Mouse (Mus musculus) kidney, postnatal 0 days (tissue): ENCODE results near the gene Slc5a5. TPM values are rescaled to one million over a fixed set of nuclear protein-coding genes. Genes with fewer than 3 reads are reported as not detected.

Experiments used
- ATAC-seq: fragments of 200-750 bp; cut with Nextera tagmentation; replicated peaks from 2 replicates; pipeline ENCODE4 v1.8.0; 2017; ENCODE audit warnings: low read depth, moderate number of reproducible peaks, moderate TSS enrichment, moderate library complexity; ENCODE audit not compliant: low FRiP score
- DNase-seq: peaks from one replicate; pipeline ENCODE4 v3.0.0-alpha.2; 2016; ENCODE audit warnings: low spot score
- H3K27ac ChIP-seq: fragments of 300-500 bp; sonication (generic); 2 replicates; pipeline ENCODE4 v1.5.1; 2014; ENCODE audit warnings: mild to moderate bottlenecking
- H3K27me3 ChIP-seq: fragments of 300-500 bp; sonication (generic); 2 replicates; pipeline ENCODE4 v1.6.1; 2014; ENCODE audit warnings: low read length, mixed read lengths; ENCODE audit not compliant: insufficient read depth
- H3K36me3 ChIP-seq: fragments of 300-500 bp; sonication (generic); 2 replicates; pipeline ENCODE4 v1.6.1; 2014; ENCODE audit warnings: low read length, mixed read lengths; ENCODE audit not compliant: insufficient read depth
- H3K4me1 ChIP-seq: fragments of 300-500 bp; sonication (generic); replicated peaks from 2 replicates; pipeline ENCODE4 v1.6.1; 2014; ENCODE audit warnings: antibody characterized with exemption, low read length, mixed read lengths; ENCODE audit not compliant: insufficient read depth
- H3K4me2 ChIP-seq: fragments of 300-500 bp; sonication (generic); 2 replicates; pipeline ENCODE4 v1.6.1; 2014; ENCODE audit warnings: mild to moderate bottlenecking, low read length, moderate library complexity, mixed read lengths
- H3K4me3 ChIP-seq: fragments of 300-500 bp; sonication (generic); replicated peaks from 2 replicates; pipeline ENCODE4 v1.5.1; 2014; ENCODE audit warnings: low read depth, low read length
- H3K9ac ChIP-seq: fragments of 300-500 bp; sonication (generic); 2 replicates; pipeline ENCODE4 v1.6.1; 2014; ENCODE audit warnings: low read depth, low read length
- H3K9me3 ChIP-seq: fragments of 300-500 bp; sonication (generic); replicated peaks from 2 replicates; pipeline ENCODE4 v1.6.1; 2016; ENCODE audit warnings: low read length, inconsistent platforms, mixed read lengths
- CTCF ChIP-seq: IDR thresholded peaks from 2 replicates; pipeline ENCODE4 v1.5.1; 2016; ENCODE audit warnings: antibody characterized with exemption, low read depth, mild to moderate bottlenecking, moderate library complexity
- WGBS: fragments of 180-500 bp; shearing (Covaris S2); extraction: QIAGEN DNeasy Blood & Tissue Kit; methylation state at CpG from one replicate; pipeline ENCODE4 v1.1.7; 2014; 5-methylcytosine and 5-hydroxymethylcytosine counted together
- polyA plus RNA-seq: library from polyadenylated mRNA; unstranded; fragments of >200 nt; fragmentation: Nextera tagmentation; extraction: Ambion mirVana; gene quantifications from 2 replicates; pipeline ENCODE4 v1.2.1, GENCODE M21; 2015

Gene Slc5a5
- polyA plus RNA-seq, 1 experiment from 2014 or later, result 0.11 TPM

- Histone ChIP-seq H3K4me3 (no peak overlapping the region), H3K36me3 (no peaks in the 10 kb centered on the region), H3K4me1 (peaks cover 5% of the 10 kb centered on the region; the same call in 1 of the 2 replicates), H3K9ac (no peak overlapping the region), H3K27ac (peak overlapping the region; percentile 77), H3K9me3 (no peaks in the 10 kb centered on the region), H3K27me3 (no peaks in the 10 kb centered on the region), H3K4me2 (peak overlapping the region; percentile 27; the same call in 1 of the 2 replicates)
- peak; percentile 96 for TF ChIP-seq CTCF
- DNase-seq (peak; percentile 89), ATAC-seq (no peak)
- 34% methylated on average over 22 of the region's 22 CpGs for WGBS
Observed at GRCm38 (mm10) chr8:70841147-70842072, 51.1 kb downstream of the Slc5a5 start.

DNA sequence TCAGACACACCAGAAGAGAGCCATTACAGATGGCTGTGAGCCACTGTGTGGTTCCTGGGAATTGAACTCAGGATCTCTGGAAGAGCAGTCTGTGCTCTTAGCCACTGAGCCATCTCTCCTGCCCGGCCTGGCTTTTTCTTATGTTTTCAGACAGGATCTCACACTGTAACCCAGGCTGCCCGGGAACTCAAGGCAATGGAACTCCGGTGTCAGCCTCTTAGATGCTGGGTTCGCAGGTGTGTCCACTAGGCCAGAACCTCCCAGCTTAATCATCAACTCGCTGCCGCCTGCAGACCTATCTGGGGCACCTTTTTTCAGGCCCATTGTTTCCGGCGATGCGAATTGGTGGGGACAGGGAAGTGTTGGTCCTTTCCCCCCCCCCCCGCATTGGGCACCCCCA lies 52.0 kb downstream of the Slc5a5 start:
- H3K27ac ChIP-seq, result peak overlapping the region; percentile 77
- TF ChIP-seq CTCF, result no peak
- ATAC-seq (no peak), DNase-seq (peak; percentile 50)
- no peaks in the 10 kb centered on the region for H3K36me3 ChIP-seq
- H3K27me3 ChIP-seq, result no peaks in the 10 kb centered on the region
- H3K4me1 ChIP-seq, result peaks cover 5% of the 10 kb centered on the region; the same call in 1 of the 2 replicates
- H3K4me2 ChIP-seq, result peak overlapping the region; percentile 27; the same call in 1 of the 2 replicates
- H3K9me3 ChIP-seq, result no peaks in the 10 kb centered on the region
- WGBS, result 40% methylated on average over 10 of the region's 10 CpGs
- H3K4me3 ChIP-seq, result no peak overlapping the region
- H3K9ac ChIP-seq, result no peak overlapping the region

DNA sequence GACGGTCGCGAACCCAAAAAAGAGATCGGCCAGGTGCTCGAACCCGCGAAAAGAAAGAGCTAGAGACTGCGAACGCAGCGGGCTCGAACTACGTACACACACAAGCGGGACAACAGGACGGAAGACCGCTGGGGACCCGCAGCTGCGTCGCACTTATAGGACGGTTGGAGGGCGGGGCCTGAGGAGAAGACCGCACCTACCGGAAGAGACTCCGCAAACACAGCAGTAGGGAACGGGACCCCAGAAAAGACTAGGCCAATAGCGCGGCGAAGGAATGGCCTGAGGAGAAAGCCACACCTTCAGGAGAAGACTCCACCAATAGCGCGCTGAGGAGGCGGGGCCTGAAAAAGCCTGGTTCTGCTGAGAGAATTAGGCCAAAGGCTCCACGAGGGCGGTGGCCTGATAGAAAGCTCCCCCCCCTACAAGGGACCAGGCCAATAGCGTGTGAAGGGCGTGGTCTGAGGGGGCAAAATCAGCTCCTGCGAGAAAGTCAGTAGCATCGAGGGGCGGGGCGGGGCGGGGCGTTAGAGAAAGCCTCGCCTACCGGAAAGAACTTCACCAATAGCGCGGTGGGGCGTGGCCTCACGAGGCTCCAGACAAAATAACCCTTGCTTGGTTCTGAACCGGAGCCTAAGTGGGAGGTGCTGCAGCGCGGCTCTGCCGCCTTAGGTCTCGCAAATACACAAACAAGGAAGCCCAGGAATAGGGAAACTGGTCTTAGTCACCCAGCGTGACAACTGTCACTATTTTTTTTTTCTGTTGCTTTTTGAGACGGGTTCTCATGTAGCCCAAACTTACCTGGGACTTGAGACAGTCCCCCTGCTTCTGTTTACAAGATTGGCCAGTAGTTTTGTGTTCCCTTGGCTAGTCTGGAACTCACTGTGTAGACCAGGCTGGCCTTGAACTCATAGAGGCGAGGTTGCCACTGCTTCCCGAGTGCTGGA lies 52.9 kb downstream of the Slc5a5 start, which contains the start of gene Arrdc2:
Gene Arrdc2 (minus strand): TSS at position 313 of the 944 bp plus-strand sequence.
- 0 out of 2 replicates have a peak, but pooled peaks have one; percentile 1 for TF ChIP-seq CTCF
- ATAC-seq (peak; percentile 96), DNase-seq (peak; percentile 100)
- 2% methylated on average over 55 of the region's 55 CpGs for WGBS
- H3K9me3 ChIP-seq, result no peaks in the 10 kb centered on the region
- 0 out of 2 replicates have a peak, but pooled peaks cover 5% of the 10 kb centered on the region for H3K36me3 ChIP-seq
- peak within 1 kb of the TSS; percentile 93 for H3K27ac ChIP-seq
- peak within 1 kb of the TSS; percentile 69 for H3K4me3 ChIP-seq
- H3K27me3 ChIP-seq, result no peaks in the 10 kb centered on the region
- peak within 1 kb of the TSS; percentile 87 for H3K9ac ChIP-seq
- peak within 1 kb of the TSS; percentile 82 for H3K4me2 ChIP-seq
- peaks cover 5% of the 10 kb centered on the region; the same call in 1 of the 2 replicates for H3K4me1 ChIP-seq

DNA sequence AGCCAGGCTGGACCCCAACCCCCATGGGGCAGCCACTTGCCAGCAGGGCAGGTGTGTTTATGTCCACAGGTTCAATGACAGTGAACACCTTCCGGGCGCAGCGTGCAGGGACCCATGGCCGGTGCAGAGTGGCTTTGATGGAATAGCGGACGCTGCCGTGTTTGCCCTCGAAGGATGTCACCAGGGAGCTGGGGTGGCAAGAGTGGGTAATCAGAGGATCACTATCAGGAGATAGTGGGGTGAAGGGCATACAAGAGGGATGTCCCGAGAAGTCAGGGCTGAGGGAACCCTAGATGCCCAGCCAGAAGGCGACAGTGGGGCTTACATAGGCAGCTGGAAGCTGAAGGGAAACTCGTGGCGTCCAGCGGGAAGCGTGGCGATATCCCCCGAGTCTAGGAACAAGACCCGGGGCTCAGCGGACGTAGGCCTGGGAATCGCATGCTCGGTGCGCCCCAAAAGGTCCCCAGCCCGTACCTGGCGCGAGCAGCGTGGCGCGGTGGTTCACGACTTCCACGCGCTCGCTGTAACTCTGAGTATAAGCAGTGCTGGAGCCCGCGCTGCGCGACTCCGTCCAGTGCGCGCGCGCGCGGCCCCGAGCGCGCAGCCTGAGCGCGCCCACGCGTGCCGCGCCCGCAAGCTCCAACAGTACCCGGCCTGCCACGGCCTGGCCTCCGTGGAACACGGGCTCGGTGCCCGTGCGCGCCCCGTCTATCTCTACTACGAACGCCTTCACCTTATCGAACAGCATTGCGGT lies 53.7 kb downstream of the Slc5a5 start:
- peak overlapping the region; percentile 82 for H3K4me2 ChIP-seq
- no peak for TF ChIP-seq CTCF
- peak overlapping the region; percentile 93 for H3K27ac ChIP-seq
- H3K4me1 ChIP-seq, result peaks cover 5% of the 10 kb centered on the region; the same call in 1 of the 2 replicates
- H3K36me3 ChIP-seq, result 0 out of 2 replicates have a peak, but pooled peaks cover 5% of the 10 kb centered on the region
- DNase-seq (peak; percentile 32), ATAC-seq (peak; percentile 12)
- peak overlapping the region; percentile 69 for H3K4me3 ChIP-seq
- H3K27me3 ChIP-seq, result no peaks in the 10 kb centered on the region
- H3K9me3 ChIP-seq, result no peaks in the 10 kb centered on the region
- 1% methylated on average over 45 of the region's 66 CpGs for WGBS
- H3K9ac ChIP-seq, result peak overlapping the region; percentile 87

DNA sequence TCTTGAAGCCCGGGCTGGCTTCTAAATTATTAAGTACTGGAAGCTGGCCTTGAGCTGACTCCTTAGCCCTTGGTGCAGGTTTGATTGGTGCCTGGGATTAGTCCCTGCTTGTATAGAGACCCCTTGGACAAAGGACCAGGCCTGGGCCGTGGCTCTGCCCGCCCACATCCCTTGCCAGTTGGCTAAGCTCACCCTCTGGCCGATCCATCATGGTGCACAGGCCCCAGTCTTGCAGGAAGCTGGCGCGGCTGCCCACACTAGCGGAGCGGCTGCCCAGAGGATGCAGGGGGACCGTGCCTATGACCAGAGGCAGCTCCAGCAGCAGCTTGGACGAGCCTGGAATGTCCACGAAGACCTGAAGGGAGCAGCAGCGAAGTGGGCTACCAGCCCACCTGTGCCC lies 55.9 kb downstream of the Slc5a5 start:
- ATAC-seq (no peak), DNase-seq (no peak)
- no peaks in the 10 kb centered on the region for H3K9me3 ChIP-seq
- no peak for TF ChIP-seq CTCF
- H3K27ac ChIP-seq, result no peak overlapping the region
- H3K36me3 ChIP-seq, result 0 out of 2 replicates have a peak, but pooled peaks cover 5% of the 10 kb centered on the region
- H3K4me2 ChIP-seq, result no peak overlapping the region
- no peak overlapping the region for H3K4me3 ChIP-seq
- no peak overlapping the region for H3K9ac ChIP-seq
- WGBS, result 84% methylated on average over 11 of the region's 12 CpGs
- H3K27me3 ChIP-seq, result no peaks in the 10 kb centered on the region
- H3K4me1 ChIP-seq, result peaks cover 14% of the 10 kb centered on the region
